Mouse (Mus musculus): ENCODE measurements around the gene Noto. TPM values are rescaled to one million over a fixed set of nuclear protein-coding genes. Genes with fewer than 3 reads are reported as not detected.

Gene Noto
- polyA plus RNA-seq (2015; fragmentation: Nextera tagmentation; extraction: Ambion mirVana), result not detected in 2 replicates

DNA sequence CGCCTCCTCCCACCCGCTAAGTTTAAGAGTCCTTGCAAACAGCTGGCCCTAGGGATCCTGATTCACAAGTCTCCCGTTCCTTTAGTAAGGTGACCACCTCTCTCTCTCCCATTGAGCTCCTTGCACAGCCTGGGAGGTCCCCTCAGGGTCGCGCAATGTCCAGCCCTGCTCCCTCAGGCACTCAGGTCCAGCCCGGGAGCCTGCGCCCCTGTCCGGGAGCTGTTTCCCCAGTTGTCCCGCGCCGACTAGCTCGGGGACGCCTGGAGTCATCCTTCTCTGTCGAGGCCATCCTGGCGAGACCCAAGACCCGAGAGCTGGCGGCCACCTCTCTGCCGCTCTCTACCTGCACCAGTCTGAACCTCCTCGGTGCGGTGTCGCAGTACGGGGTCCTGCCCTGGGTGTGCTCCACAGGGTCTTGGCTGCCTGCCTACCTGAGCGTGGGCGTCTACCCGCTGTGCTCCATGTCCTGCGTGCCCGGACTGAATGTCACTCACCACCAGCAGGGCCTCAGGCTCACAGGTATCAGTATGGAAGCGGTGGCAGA is at the start of gene Noto:
Gene Noto (plus strand): TSS at position 51 of the 544 bp plus-strand sequence.
- Histone ChIP-seq H3K9me3 (no peaks in the 10 kb centered on the region), H3K4me2 (no peak within 1 kb of the TSS), H3K27ac (no peak within 1 kb of the TSS), H3K36me3 (no peaks in the 10 kb centered on the region), H3K27me3 (peaks cover 24% of the 10 kb centered on the region), H3K9ac (no peak within 1 kb of the TSS), H3K4me1 (peaks cover 6% of the 10 kb centered on the region), H3K4me3 (no peak within 1 kb of the TSS)
- no peak for ATAC-seq (ENCODE audit: insufficient number of reproducible peaks, low FRiP score, low TSS enrichment, low read depth)
- WGBS, result 15% methylated on average over 28 of the region's 28 CpGs

DNA sequence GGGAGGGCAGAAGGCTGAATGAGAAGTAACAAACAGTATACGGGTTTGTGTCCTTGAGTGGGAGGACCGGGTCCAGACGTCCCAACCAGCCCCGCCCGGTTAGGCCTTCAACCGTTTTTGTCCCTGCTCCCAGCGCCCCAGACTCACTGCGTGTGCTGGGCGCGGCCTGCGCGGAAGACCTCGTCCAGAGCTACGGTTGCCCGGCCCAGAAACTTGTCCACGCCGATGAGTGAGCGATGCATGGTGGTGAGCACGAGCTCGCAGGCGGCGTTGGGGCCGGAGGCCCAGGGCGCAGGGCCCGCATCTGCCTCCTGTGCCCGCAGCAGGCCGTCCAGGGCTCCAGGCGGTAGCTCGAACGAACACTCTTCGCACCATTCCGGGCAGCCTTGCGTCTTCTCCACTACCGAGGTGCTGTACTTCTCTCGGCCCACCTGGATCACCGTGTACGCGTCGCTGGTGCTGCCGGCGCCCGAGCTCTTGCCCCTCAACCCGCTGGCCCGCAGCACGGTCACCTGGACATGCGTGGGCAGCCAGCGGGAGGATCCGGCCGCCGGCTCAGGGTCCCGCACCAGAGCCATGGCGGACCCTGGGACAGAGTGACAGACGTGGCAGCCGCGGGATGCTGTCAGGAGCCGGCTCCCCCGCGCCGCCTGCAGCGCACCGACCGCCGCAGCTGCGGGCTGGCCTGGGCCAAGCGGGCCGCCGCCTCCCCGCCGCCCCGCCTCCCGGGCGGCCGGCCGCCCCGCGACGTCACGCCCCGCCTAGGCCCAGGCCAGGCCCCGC is 49.5 kb upstream of the Noto start, which contains the start of gene Rab11fip5:
Gene Rab11fip5 (minus strand): TSS at position 684 of the 783 bp plus-strand sequence.
- peak within 1 kb of the TSS; percentile 81 for H3K27ac ChIP-seq
- H3K27me3 ChIP-seq, result no peaks in the 10 kb centered on the region
- peaks cover 52% of the 10 kb centered on the region for H3K4me1 ChIP-seq
- H3K36me3 ChIP-seq, result 0 out of 2 replicates have a peak, but pooled peaks cover 2% of the 10 kb centered on the region
- peak within 1 kb of the TSS; percentile 81 for H3K9ac ChIP-seq
- no peaks in the 10 kb centered on the region for H3K9me3 ChIP-seq
- WGBS, result 2% methylated on average over 61 of the region's 80 CpGs
- peak within 1 kb of the TSS; percentile 87 for H3K4me2 ChIP-seq
- H3K4me3 ChIP-seq, result peak within 1 kb of the TSS; percentile 87
- 0 out of 2 replicates have a peak, but pooled peaks have one; percentile 0 for ATAC-seq (ENCODE audit: insufficient number of reproducible peaks, low FRiP score, low TSS enrichment, low read depth)

DNA sequence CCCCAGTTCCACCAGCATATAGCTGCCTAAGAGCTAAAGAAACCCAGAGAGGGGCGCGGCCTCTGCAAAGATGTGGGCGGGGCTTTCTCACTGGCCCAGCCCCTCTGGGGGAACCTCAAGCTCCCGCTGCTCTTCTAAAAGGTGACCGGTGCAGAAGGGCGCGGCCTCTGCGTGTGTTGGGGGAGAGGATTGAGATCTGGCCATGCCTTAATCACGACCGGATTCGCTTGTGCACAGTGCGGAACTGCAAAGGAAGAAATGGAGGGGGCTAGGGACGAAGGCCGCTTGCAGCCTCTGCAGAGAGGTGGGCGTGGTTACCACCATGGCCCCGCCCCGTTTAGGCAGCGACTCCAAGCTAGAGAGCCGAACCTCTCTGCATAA is 49.0 kb upstream of the Noto start:
- peaks cover 46% of the 10 kb centered on the region for H3K4me1 ChIP-seq
- H3K27me3 ChIP-seq, result no peaks in the 10 kb centered on the region
- peak overlapping the region; percentile 87 for H3K4me3 ChIP-seq
- H3K4me2 ChIP-seq, result peak overlapping the region; percentile 87
- WGBS, result under 1% methylated on average over 19 of the region's 19 CpGs
- peak; percentile 97 for ATAC-seq (ENCODE audit: insufficient number of reproducible peaks, low FRiP score, low TSS enrichment, low read depth)
- no peaks in the 10 kb centered on the region for H3K9me3 ChIP-seq
- H3K36me3 ChIP-seq, result 0 out of 2 replicates have a peak, but pooled peaks cover 2% of the 10 kb centered on the region
- H3K9ac ChIP-seq, result peak overlapping the region; percentile 33
- H3K27ac ChIP-seq, result peak overlapping the region; percentile 71

DNA sequence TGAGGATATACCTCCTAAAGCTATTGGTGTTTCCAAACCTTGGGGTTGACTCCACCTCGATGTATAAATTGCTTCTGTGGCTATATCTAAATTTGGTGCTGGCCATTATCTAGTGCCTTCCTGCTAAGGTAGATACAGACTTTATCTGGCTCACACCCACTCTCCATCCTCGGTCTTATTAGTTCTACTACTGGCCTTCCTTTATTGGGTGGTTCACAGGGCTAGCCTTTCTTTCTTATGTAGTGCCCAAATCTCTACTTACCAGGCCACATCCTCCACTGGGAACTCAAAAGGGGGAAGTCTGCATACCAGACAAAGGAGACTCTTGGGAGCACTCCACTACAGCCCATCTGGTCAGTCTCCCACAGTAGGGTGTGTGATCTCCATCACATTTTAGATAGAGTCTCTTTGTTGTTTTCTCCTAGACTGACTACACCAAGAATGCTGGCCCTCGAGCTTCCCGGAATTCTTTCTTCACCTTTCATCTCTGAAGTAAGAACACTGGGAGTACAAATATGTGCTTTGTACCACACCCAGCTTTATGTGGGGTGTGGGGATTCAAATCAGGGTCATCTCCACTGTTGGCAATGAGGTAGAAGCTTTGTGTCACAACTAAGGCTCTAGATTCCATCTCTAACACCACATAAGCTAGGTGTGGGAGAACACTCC is 46.5 kb upstream of the Noto start:
- ATAC-seq (ENCODE audit: insufficient number of reproducible peaks, low FRiP score, low TSS enrichment, low read depth), result no peak

DNA sequence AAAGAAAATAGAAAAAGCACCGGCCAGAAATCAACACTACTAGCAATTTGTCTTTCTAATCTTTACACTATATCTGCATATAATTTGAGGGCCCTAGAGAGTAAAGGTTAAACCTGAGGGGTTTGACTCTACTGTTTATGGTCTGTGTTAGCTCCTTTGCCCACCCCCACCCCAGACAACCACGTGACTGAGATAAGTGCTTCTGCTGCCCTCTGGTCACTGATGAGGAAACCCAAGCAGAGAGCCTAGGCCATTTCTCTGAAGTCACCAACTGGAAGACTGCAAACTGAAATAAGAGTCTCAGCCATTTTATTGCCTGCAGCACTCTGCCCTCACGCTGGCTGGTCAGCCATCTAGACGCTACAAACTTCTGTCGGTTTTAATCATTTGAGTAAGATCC is 45.8 kb upstream of the Noto start:
- H3K9ac ChIP-seq, result no peak overlapping the region
- H3K27me3 ChIP-seq, result no peaks in the 10 kb centered on the region
- H3K4me2 ChIP-seq, result no peak overlapping the region
- H3K4me1 ChIP-seq, result peaks cover 29% of the 10 kb centered on the region
- no peaks in the 10 kb centered on the region for H3K9me3 ChIP-seq
- 46% methylated on average over 5 of the region's 5 CpGs for WGBS
- H3K27ac ChIP-seq, result no peak overlapping the region
- no peak for ATAC-seq (ENCODE audit: insufficient number of reproducible peaks, low FRiP score, low TSS enrichment, low read depth)
- no peaks in the 10 kb centered on the region for H3K36me3 ChIP-seq
- H3K4me3 ChIP-seq, result no peak overlapping the region

More for the DNA sequence above, 46.5 kb upstream of the Noto start:
- Histone ChIP-seq H3K9ac (no peak overlapping the region), H3K27ac (no peak overlapping the region), H3K27me3 (no peaks in the 10 kb centered on the region), H3K9me3 (no peaks in the 10 kb centered on the region), H3K4me3 (no peak overlapping the region), H3K4me1 (peaks cover 36% of the 10 kb centered on the region), H3K36me3 (no peaks in the 10 kb centered on the region), H3K4me2 (no peak overlapping the region)
- WGBS, result 82% methylated on average over 4 of the region's 4 CpGs

DNA sequence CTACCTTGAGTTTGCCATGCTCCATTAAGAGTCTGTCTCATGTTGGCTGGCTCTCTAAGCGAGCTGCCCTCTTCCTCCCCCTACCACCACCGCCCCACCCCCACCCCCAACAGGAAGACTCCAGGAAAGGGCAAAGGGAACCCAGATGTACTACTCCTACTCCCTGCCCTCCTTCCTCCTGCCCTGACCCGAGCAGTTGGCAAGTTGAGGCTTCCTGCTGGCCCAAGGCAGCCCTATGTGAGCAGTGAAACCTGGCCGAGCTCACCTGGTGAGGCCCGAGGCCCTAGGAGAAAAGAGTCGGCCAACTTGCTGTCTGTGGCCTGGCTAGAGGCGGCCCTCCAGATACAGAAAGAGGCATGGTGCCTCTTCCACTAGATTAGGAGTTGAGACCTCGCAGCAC is 45.1 kb upstream of the Noto start:
- Histone ChIP-seq H3K36me3 (no peaks in the 10 kb centered on the region), H3K9ac (no peak overlapping the region), H3K27me3 (no peaks in the 10 kb centered on the region), H3K27ac (no peak overlapping the region), H3K4me2 (no peak overlapping the region), H3K4me3 (no peak overlapping the region), H3K4me1 (peaks cover 22% of the 10 kb centered on the region), H3K9me3 (no peaks in the 10 kb centered on the region)
- ATAC-seq (ENCODE audit: insufficient number of reproducible peaks, low FRiP score, low TSS enrichment, low read depth), result no peak
- WGBS, result 51% methylated on average over 8 of the region's 8 CpGs

DNA sequence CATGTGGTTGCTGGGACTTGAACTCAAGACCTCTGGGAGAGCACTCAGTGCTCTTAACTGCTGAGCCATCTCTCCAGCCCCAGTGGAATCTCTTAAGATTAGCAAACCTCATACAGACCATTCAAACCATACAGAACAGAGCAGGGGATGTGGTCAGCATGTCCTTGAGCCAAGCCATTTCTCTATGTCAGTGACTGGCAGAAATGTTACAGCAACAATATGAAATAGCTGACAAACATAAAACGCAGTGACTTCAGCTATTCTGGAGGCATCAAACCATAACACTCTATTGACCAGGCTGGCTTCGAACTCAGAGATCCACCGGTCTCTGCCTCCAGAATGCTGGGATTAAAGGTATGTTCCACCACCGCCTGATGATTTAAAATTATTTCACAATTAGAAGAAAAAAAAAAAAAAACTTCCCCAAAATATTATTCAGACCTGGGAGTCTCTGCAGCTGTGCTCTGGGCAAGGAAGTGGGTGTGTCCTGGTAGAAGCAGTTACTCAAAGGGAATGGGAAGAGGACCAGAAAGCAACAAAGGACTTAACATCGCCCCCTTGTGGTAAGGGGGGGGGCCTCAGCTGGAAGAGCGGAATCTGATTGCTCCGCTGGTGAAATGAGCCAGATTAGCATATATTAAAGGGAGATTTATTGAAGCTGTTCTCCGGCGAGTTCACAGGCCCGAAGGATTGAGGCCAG is 43.3 kb upstream of the Noto start:
- peak; percentile 79; the same call in 1 of the 2 replicates for ATAC-seq (ENCODE audit: insufficient number of reproducible peaks, low FRiP score, low TSS enrichment, low read depth)

DNA sequence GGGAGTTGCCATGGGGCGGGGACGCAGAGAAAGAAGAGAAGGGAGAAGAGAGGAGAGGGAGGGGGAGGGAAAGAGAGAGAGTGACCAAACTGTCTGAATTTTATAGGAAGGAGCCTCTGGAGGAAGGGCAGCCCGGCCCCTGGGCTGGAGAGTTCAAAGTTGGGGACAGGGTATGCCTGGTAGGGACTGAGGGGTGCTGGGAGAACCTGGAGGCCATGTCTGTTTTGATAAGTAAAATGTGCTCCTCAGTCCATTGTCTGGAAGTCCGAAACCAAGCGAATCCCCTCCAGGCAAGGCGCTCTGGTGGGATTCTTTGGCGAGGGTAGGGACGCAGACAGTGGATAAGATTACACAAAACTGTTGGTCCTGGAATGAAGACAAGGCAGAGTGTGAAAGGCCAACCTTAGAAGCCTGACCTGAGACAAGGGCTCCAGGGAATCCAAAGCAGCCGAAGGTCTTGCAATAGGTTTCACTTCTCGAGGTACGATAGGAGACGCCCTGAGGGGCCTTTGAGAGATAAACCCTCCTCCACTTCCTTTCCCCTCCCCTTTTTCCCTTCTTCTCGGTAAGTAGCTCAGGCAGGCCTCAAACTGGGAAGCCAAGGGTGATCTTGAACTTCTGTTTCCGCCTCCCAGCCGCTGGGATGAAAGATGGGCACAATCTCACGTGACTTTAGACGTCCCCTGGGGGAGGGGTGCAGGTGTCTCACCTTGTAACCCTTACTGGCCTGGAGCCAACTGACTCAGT is 42.6 kb upstream of the Noto start:
- Histone ChIP-seq H3K36me3 (no peaks in the 10 kb centered on the region), H3K4me1 (peaks cover 17% of the 10 kb centered on the region), H3K27me3 (peaks cover 1% of the 10 kb centered on the region; the same call in 1 of the 2 replicates), H3K9ac (no peak overlapping the region), H3K27ac (no peak overlapping the region), H3K4me3 (no peak overlapping the region), H3K4me2 (peak overlapping the region; percentile 30), H3K9me3 (no peaks in the 10 kb centered on the region)
- 0 out of 2 replicates have a peak, but pooled peaks have one; percentile 35 for ATAC-seq (ENCODE audit: insufficient number of reproducible peaks, low FRiP score, low TSS enrichment, low read depth)
- 22% methylated on average over 17 of the region's 17 CpGs for WGBS

More for the DNA sequence above, 43.3 kb upstream of the Noto start:
- H3K36me3 ChIP-seq, result no peaks in the 10 kb centered on the region
- no peak overlapping the region for H3K9ac ChIP-seq
- no peak overlapping the region for H3K27ac ChIP-seq
- H3K4me1 ChIP-seq, result peaks cover 17% of the 10 kb centered on the region
- WGBS, result 27% methylated on average over 10 of the region's 10 CpGs
- H3K4me2 ChIP-seq, result peak overlapping the region; percentile 30
- no peaks in the 10 kb centered on the region for H3K9me3 ChIP-seq
- no peaks in the 10 kb centered on the region for H3K27me3 ChIP-seq
- H3K4me3 ChIP-seq, result no peak overlapping the region

DNA sequence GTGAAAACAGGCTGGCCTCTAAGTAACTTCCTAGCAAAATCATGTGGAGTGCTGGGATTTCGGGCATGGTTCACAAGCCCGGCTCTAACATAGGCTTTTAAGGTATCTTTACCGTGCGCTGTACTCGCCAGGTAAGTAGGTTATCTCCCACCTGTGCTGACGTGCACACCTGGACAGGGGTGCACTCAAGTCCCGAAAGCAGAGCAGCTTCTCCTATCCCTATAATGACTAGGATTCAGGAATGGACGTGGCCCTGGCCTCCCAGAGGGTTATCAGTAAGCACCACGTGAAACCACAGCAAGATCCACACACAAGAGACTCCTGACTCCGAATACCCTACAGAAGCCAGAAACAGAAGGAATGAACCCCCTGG is 42.1 kb upstream of the Noto start:
- Histone ChIP-seq H3K27me3 (peaks cover 5% of the 10 kb centered on the region; the same call in 1 of the 2 replicates), H3K9ac (no peak overlapping the region), H3K27ac (no peak overlapping the region), H3K36me3 (no peaks in the 10 kb centered on the region), H3K4me2 (no peak overlapping the region), H3K9me3 (no peaks in the 10 kb centered on the region), H3K4me1 (peaks cover 17% of the 10 kb centered on the region), H3K4me3 (no peak overlapping the region)
- no peak for ATAC-seq (ENCODE audit: insufficient number of reproducible peaks, low FRiP score, low TSS enrichment, low read depth)
- 78% methylated on average over 10 of the region's 10 CpGs for WGBS

DNA sequence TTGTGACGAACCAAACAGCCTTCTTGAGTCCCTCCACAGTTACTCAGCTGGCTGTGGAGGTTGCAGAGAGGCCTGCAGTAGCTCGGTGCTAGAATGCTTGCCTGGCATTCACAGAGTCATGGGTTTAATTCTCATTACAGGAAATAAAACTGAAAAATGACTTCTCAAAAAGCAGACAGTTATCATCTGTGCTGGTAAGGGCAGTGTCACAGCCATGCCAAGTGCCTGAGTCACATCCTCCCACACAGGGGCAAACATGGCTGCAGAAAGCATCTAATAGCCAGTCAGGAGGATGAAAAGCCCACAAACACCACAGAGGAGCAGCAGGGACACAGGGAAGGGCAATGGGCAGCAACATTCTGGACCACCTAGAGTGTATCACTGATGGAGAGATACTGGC is 40.9 kb upstream of the Noto start:
- no peaks in the 10 kb centered on the region for H3K36me3 ChIP-seq
- H3K9ac ChIP-seq, result no peak overlapping the region
- 73% methylated on average over 2 of the region's 2 CpGs for WGBS
- H3K27me3 ChIP-seq, result peaks cover 5% of the 10 kb centered on the region; the same call in 1 of the 2 replicates
- H3K4me1 ChIP-seq, result peaks cover 17% of the 10 kb centered on the region
- ATAC-seq (ENCODE audit: insufficient number of reproducible peaks, low FRiP score, low TSS enrichment, low read depth), result no peak
- H3K27ac ChIP-seq, result no peak overlapping the region
- no peak overlapping the region for H3K4me3 ChIP-seq
- no peaks in the 10 kb centered on the region for H3K9me3 ChIP-seq
- H3K4me2 ChIP-seq, result no peak overlapping the region

DNA sequence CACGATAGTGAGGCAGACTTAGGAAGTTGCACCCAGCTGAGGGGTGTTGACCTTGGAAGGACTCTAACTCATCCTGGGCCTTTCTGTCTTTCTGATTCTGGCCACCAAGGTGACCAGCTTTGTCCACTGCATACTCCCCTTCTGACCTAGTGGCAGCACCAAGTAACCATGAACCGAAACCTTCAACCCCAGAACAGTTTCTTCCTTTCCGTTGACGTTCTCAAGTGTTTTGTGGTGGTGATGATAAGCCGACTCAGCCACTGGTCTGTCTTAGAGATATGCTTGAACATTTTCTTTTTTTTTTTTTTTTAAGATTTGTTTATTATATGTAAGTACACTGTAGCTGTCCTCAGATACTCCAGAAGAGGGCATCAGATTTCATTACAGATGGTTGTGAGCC is 35.1 kb upstream of the Noto start:
- no peak for ATAC-seq (ENCODE audit: insufficient number of reproducible peaks, low FRiP score, low TSS enrichment, low read depth)

More for the DNA sequence above, 35.1 kb upstream of the Noto start:
- Histone ChIP-seq H3K27me3 (peaks cover 5% of the 10 kb centered on the region; the same call in 1 of the 2 replicates), H3K27ac (no peak overlapping the region), H3K4me1 (no peaks in the 10 kb centered on the region), H3K36me3 (no peaks in the 10 kb centered on the region), H3K4me2 (no peak overlapping the region), H3K4me3 (no peak overlapping the region), H3K9ac (no peak overlapping the region), H3K9me3 (no peaks in the 10 kb centered on the region)
- WGBS, result 75% methylated on average over 5 of the region's 5 CpGs
